Mouse (Mus musculus): ENCODE data around the gene Casq2. TPM values are rescaled to one million over a fixed set of nuclear protein-coding genes. Genes with fewer than 3 reads are reported as not detected.

The Casq2 gene
- polyA plus RNA-seq, 1 experiment from 2014 or later = 44.6 TPM

GRCm38 (mm10) chr3:102084833-102085491, 1.3 kb upstream of the Casq2 start:
- WGBS = 69% methylated on average over 13 of the region's 13 CpGs
- Histone ChIP-seq H3K4me2 (no peak overlapping the region), H3K9ac (no peak overlapping the region), H3K27ac (no peak overlapping the region), H3K27me3 (peaks cover 7% of the 10 kb centered on the region; the same call in 1 of the 2 replicates), H3K36me3 (no peaks in the 10 kb centered on the region), H3K4me1 (0 out of 2 replicates have a peak, but pooled peaks cover 5% of the 10 kb centered on the region), H3K4me3 (no peak overlapping the region), H3K9me3 (no peaks in the 10 kb centered on the region)
- no peak for ATAC-seq (ENCODE audit: insufficient number of reproducible peaks, low FRiP score, low TSS enrichment, low read depth)

GRCm38 (mm10) chr3:102085719-102086118, 496 bp upstream of the Casq2 start:
- no peak overlapping the region; the same call in 1 of the 2 replicates for H3K27ac ChIP-seq
- 43% methylated on average over 12 of the region's 12 CpGs for WGBS
- no peak for ATAC-seq (ENCODE audit: insufficient number of reproducible peaks, low FRiP score, low TSS enrichment, low read depth)
- 0 out of 2 replicates have a peak, but pooled peaks cover 5% of the 10 kb centered on the region for H3K4me1 ChIP-seq
- no peaks in the 10 kb centered on the region for H3K9me3 ChIP-seq
- no peak overlapping the region for H3K4me3 ChIP-seq
- H3K4me2 ChIP-seq = no peak overlapping the region
- no peaks in the 10 kb centered on the region for H3K36me3 ChIP-seq
- H3K9ac ChIP-seq = no peak overlapping the region
- H3K27me3 ChIP-seq = peaks cover 7% of the 10 kb centered on the region; the same call in 1 of the 2 replicates

- WGBS = 84% methylated on average over 3 of the region's 3 CpGs
- H3K9me3 ChIP-seq = no peaks in the 10 kb centered on the region
Measured at GRCm38 (mm10) chr3:102094841-102095240, 8.6 kb downstream of the Casq2 start.

GRCm38 (mm10) chr3:102095412-102095811, 9.2 kb downstream of the Casq2 start:
- no peak overlapping the region for H3K9ac ChIP-seq
- no peaks in the 10 kb centered on the region for H3K27me3 ChIP-seq
- no peak overlapping the region for H3K4me2 ChIP-seq
- WGBS = 64% methylated on average over 5 of the region's 5 CpGs
- peaks cover 4% of the 10 kb centered on the region; the same call in 1 of the 2 replicates for H3K4me1 ChIP-seq
- H3K4me3 ChIP-seq = no peak overlapping the region
- ATAC-seq (ENCODE audit: insufficient number of reproducible peaks, low FRiP score, low TSS enrichment, low read depth) = peak; percentile 33; the same call in 1 of the 2 replicates
- H3K36me3 ChIP-seq = no peaks in the 10 kb centered on the region
- H3K9me3 ChIP-seq = no peaks in the 10 kb centered on the region
- no peak overlapping the region; the same call in 1 of the 2 replicates for H3K27ac ChIP-seq

More at GRCm38 (mm10) chr3:102094841-102095240, 8.6 kb downstream of the Casq2 start:
- no peak overlapping the region for H3K27ac ChIP-seq
- ATAC-seq (ENCODE audit: insufficient number of reproducible peaks, low FRiP score, low TSS enrichment, low read depth) = no peak
- H3K4me3 ChIP-seq = no peak overlapping the region
- no peak overlapping the region for H3K4me2 ChIP-seq
- no peaks in the 10 kb centered on the region for H3K36me3 ChIP-seq
- no peaks in the 10 kb centered on the region for H3K27me3 ChIP-seq
- H3K4me1 ChIP-seq = peaks cover 4% of the 10 kb centered on the region; the same call in 1 of the 2 replicates
- no peak overlapping the region for H3K9ac ChIP-seq

- Histone ChIP-seq H3K27ac (no peak overlapping the region), H3K4me3 (no peak overlapping the region), H3K4me1 (peaks cover 4% of the 10 kb centered on the region; the same call in 1 of the 2 replicates), H3K9ac (no peak overlapping the region), H3K9me3 (no peaks in the 10 kb centered on the region), H3K27me3 (no peaks in the 10 kb centered on the region), H3K36me3 (no peaks in the 10 kb centered on the region), H3K4me2 (no peak overlapping the region)
- ATAC-seq (ENCODE audit: insufficient number of reproducible peaks, low FRiP score, low TSS enrichment, low read depth) = no peak
- WGBS = 91% methylated on average over 8 of the region's 8 CpGs
Measured at GRCm38 (mm10) chr3:102096366-102096765, 10.2 kb downstream of the Casq2 start.

GRCm38 (mm10) chr3:102096976-102097375, 10.8 kb downstream of the Casq2 start:
- Histone ChIP-seq H3K27ac (no peak overlapping the region), H3K36me3 (no peaks in the 10 kb centered on the region), H3K4me1 (peaks cover 4% of the 10 kb centered on the region; the same call in 1 of the 2 replicates), H3K4me3 (no peak overlapping the region), H3K9ac (no peak overlapping the region), H3K9me3 (no peaks in the 10 kb centered on the region), H3K27me3 (no peaks in the 10 kb centered on the region), H3K4me2 (no peak overlapping the region)
- WGBS = 84% methylated on average over 2 of the region's 2 CpGs
- no peak for ATAC-seq (ENCODE audit: insufficient number of reproducible peaks, low FRiP score, low TSS enrichment, low read depth)

- ATAC-seq (ENCODE audit: insufficient number of reproducible peaks, low FRiP score, low TSS enrichment, low read depth) = peak; percentile 35; the same call in 1 of the 2 replicates
Measured at GRCm38 (mm10) chr3:102099242-102099641, 13.0 kb downstream of the Casq2 start.

GRCm38 (mm10) chr3:102099793-102100192, 13.6 kb downstream of the Casq2 start:
- Histone ChIP-seq H3K27me3 (no peaks in the 10 kb centered on the region), H3K4me2 (no peak overlapping the region), H3K4me3 (no peak overlapping the region), H3K9me3 (no peaks in the 10 kb centered on the region), H3K4me1 (peaks cover 7% of the 10 kb centered on the region; the same call in 1 of the 2 replicates), H3K36me3 (no peaks in the 10 kb centered on the region), H3K9ac (no peak overlapping the region), H3K27ac (no peak overlapping the region)
- ATAC-seq (ENCODE audit: insufficient number of reproducible peaks, low FRiP score, low TSS enrichment, low read depth) = 0 out of 2 replicates have a peak, but pooled peaks have one; percentile 21
- WGBS = 92% methylated on average over 3 of the region's 3 CpGs

More at GRCm38 (mm10) chr3:102099242-102099641, 13.0 kb downstream of the Casq2 start:
- Histone ChIP-seq H3K9me3 (no peaks in the 10 kb centered on the region), H3K4me3 (no peak overlapping the region), H3K27me3 (no peaks in the 10 kb centered on the region), H3K27ac (no peak overlapping the region), H3K9ac (no peak overlapping the region), H3K4me1 (peaks cover 6% of the 10 kb centered on the region; the same call in 1 of the 2 replicates), H3K36me3 (no peaks in the 10 kb centered on the region), H3K4me2 (no peak overlapping the region)
- WGBS = 25% methylated on average over 10 of the region's 10 CpGs

- Histone ChIP-seq H3K27ac (no peak overlapping the region), H3K9me3 (no peaks in the 10 kb centered on the region), H3K9ac (no peak overlapping the region), H3K27me3 (no peaks in the 10 kb centered on the region), H3K4me3 (no peak overlapping the region), H3K4me1 (peaks cover 7% of the 10 kb centered on the region; the same call in 1 of the 2 replicates), H3K36me3 (no peaks in the 10 kb centered on the region), H3K4me2 (no peak overlapping the region)
- 93% methylated on average over 4 of the region's 4 CpGs for WGBS
- ATAC-seq (ENCODE audit: insufficient number of reproducible peaks, low FRiP score, low TSS enrichment, low read depth) = no peak
Measured at GRCm38 (mm10) chr3:102101445-102101844, 15.2 kb downstream of the Casq2 start.

GRCm38 (mm10) chr3:102103811-102104565, 17.8 kb downstream of the Casq2 start:
- no peak for ATAC-seq (ENCODE audit: insufficient number of reproducible peaks, low FRiP score, low TSS enrichment, low read depth)
- 50% methylated on average over 9 of the region's 9 CpGs for WGBS

GRCm38 (mm10) chr3:102108201-102108600, 22.0 kb downstream of the Casq2 start:
- WGBS = 60% methylated on average over 3 of the region's 3 CpGs
- H3K9ac ChIP-seq = no peak overlapping the region
- H3K36me3 ChIP-seq = no peaks in the 10 kb centered on the region
- no peak overlapping the region for H3K4me3 ChIP-seq
- H3K4me2 ChIP-seq = no peak overlapping the region
- H3K27ac ChIP-seq = no peak overlapping the region
- no peak for ATAC-seq (ENCODE audit: insufficient number of reproducible peaks, low FRiP score, low TSS enrichment, low read depth)
- H3K4me1 ChIP-seq = 0 out of 2 replicates have a peak, but pooled peaks cover 3% of the 10 kb centered on the region
- H3K27me3 ChIP-seq = no peaks in the 10 kb centered on the region
- H3K9me3 ChIP-seq = no peaks in the 10 kb centered on the region

More at GRCm38 (mm10) chr3:102103811-102104565, 17.8 kb downstream of the Casq2 start:
- no peak overlapping the region for H3K4me3 ChIP-seq
- H3K4me2 ChIP-seq = no peak overlapping the region
- no peak overlapping the region for H3K27ac ChIP-seq
- H3K27me3 ChIP-seq = no peaks in the 10 kb centered on the region
- no peak overlapping the region for H3K9ac ChIP-seq
- H3K9me3 ChIP-seq = no peaks in the 10 kb centered on the region
- peaks cover 7% of the 10 kb centered on the region; the same call in 1 of the 2 replicates for H3K4me1 ChIP-seq
- H3K36me3 ChIP-seq = no peaks in the 10 kb centered on the region

Measured in limb, embryonic 15.5 days (tissue).